Mouse (Mus musculus) heart, postnatal 4 days (tissue): Measurements from ENCODE around the gene Pcsk6. TPM values are rescaled to one million over a fixed set of nuclear protein-coding genes. Genes with fewer than 3 reads are reported as not detected.

Experiments
- DNase-seq: peaks from one replicate; pipeline ENCODE4 v3.0.0; 2021
- total RNA-seq, 2 experiments: library from RNA; stranded (reverse); gene quantifications; 2 replicates each; pipeline ENCODE4 v1.2.3; 2021

Pcsk6 gene
- total RNA-seq, 2 experiments from 2014 or later = 32.7 to 39.8 TPM

GRCm38 (mm10) chr7:65945342-65945993 is 83.9 kb downstream of the Pcsk6 start:
- no peak for DNase-seq

GRCm38 (mm10) chr7:65946397-65946796 is 84.9 kb downstream of the Pcsk6 start:
- DNase-seq = no peak

GRCm38 (mm10) chr7:65948891-65949290 is 87.4 kb downstream of the Pcsk6 start:
- no peak for DNase-seq

- DNase-seq = no peak
These were observed 93.0 kb downstream of the Pcsk6 start for GRCm38 (mm10) chr7:65954583-65954982.

GRCm38 (mm10) chr7:65955304-65956220 is 94.0 kb downstream of the Pcsk6 start:
- no peak for DNase-seq

GRCm38 (mm10) chr7:65957245-65957644 is 95.7 kb downstream of the Pcsk6 start:
- no peak for DNase-seq

- no peak for DNase-seq
These were observed 96.6 kb downstream of the Pcsk6 start for GRCm38 (mm10) chr7:65958105-65958504.

- DNase-seq = no peak
These were observed 97.8 kb downstream of the Pcsk6 start for GRCm38 (mm10) chr7:65959221-65959924.

GRCm38 (mm10) chr7:65962611-65963010 is 101.1 kb downstream of the Pcsk6 start:
- no peak for DNase-seq

GRCm38 (mm10) chr7:65964398-65964797 is 102.9 kb downstream of the Pcsk6 start:
- no peak for DNase-seq

GRCm38 (mm10) chr7:65971301-65971700 is 109.8 kb downstream of the Pcsk6 start:
- DNase-seq = no peak

- no peak for DNase-seq
These were observed 115.8 kb downstream of the Pcsk6 start for GRCm38 (mm10) chr7:65977286-65977685.

- DNase-seq = no peak
These were observed 116.4 kb downstream of the Pcsk6 start for GRCm38 (mm10) chr7:65977977-65978376.

GRCm38 (mm10) chr7:65978996-65979823 is 117.7 kb downstream of the Pcsk6 start:
- DNase-seq = peak; percentile 59

GRCm38 (mm10) chr7:65980000-65980399 is 118.5 kb downstream of the Pcsk6 start:
- no peak for DNase-seq

- DNase-seq = no peak
These were observed 120.5 kb downstream of the Pcsk6 start for GRCm38 (mm10) chr7:65982057-65982456.

GRCm38 (mm10) chr7:65988249-65988648 is 126.7 kb downstream of the Pcsk6 start:
- no peak for DNase-seq

GRCm38 (mm10) chr7:65988709-65989108 is 127.2 kb downstream of the Pcsk6 start:
- DNase-seq = no peak

- DNase-seq = no peak
These were observed 130.8 kb downstream of the Pcsk6 start for GRCm38 (mm10) chr7:65992329-65992728.

GRCm38 (mm10) chr7:65993410-65993809 is 131.9 kb downstream of the Pcsk6 start:
- no peak for DNase-seq

GRCm38 (mm10) chr7:66001035-66001754 is 139.7 kb downstream of the Pcsk6 start:
- no peak for DNase-seq
